In the genomic region with DNA sequence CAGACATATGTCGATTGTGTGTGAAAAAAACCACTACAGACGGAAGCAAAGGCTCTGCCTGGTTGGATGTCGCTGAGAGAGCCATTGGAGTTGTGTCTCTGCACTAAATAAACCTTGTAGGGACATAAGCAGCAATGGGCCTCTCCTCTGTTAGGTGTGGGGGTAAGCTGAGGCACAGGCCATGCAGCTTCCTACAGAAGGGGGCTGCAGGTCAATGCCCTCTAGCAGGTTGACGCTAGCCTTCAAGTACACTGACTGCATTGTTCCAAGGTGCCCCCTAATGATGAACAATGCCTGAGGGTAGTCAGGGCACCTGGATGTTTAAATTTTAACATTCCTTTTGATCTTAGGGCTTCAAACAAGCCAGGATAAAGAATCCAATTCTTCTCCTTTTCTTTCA, we compare ENCODE assay signal across 34 mouse cellular contexts.
"Had no signal": no experiment of that assay in that cellular context is flagged by ENCODE, and none has a peak within 500 bp of the region (broad histone marks: within the 10 kb centered on the region; RNA-seq: fewer than 3 reads in every experiment).

No protein-coding gene starts in this region.

- H3K27me3 ChIP-seq: heart, embryonic 12.5 days; heart, embryonic 13.5 days; heart, embryonic 15.5 days; hindbrain, embryonic 12.5 days; hindbrain, embryonic 13.5 days; hindbrain, embryonic 15.5 days; intestine, embryonic 15.5 days; kidney, embryonic 15.5 days had no signal

- H3K27ac ChIP-seq: heart, embryonic 10.5 days; heart, embryonic 13.5 days; heart, embryonic 15.5 days; hindbrain, embryonic 10.5 days; hindbrain, embryonic 12.5 days; hindbrain, embryonic 13.5 days; hindbrain, embryonic 14.5 days; hindbrain, embryonic 15.5 days; hindbrain, postnatal 0 days; intestine, embryonic 15.5 days; kidney, embryonic 15.5 days; kidney, postnatal 0 days; layer of hippocampus, adult 2 months had no signal

- H3K4me2 ChIP-seq: heart, embryonic 11.5 days; heart, embryonic 12.5 days; heart, embryonic 13.5 days; heart, embryonic 15.5 days; hindbrain, embryonic 12.5 days; hindbrain, embryonic 13.5 days; hindbrain, embryonic 14.5 days; hindbrain, embryonic 15.5 days; intestine, embryonic 15.5 days; kidney, embryonic 15.5 days had no signal

- ATAC-seq: hindbrain, embryonic 16.5 days; hindbrain, postnatal 0 days; inflammation-experienced regulatory T-cells, adult 6 months; intestine, embryonic 15.5 days; intestine, embryonic 16.5 days; intestine, postnatal 0 days had no signal

- H3K4me1 ChIP-seq: hindbrain, embryonic 12.5 days; intestine, embryonic 15.5 days had no signal

- H3K9ac ChIP-seq: heart, embryonic 12.5 days; heart, embryonic 13.5 days; heart, embryonic 15.5 days; hindbrain, embryonic 12.5 days; hindbrain, embryonic 13.5 days; hindbrain, embryonic 14.5 days; hindbrain, embryonic 15.5 days; intestine, embryonic 15.5 days; kidney, embryonic 15.5 days had no signal

- H3K9me3 ChIP-seq: heart, embryonic 15.5 days; hindbrain, embryonic 10.5 days; hindbrain, embryonic 12.5 days; hindbrain, embryonic 13.5 days; hindbrain, embryonic 15.5 days; intestine, embryonic 15.5 days; kidney, embryonic 15.5 days had no signal

- DNase-seq: heart, postnatal 10 days; heart, postnatal 14 days; heart, postnatal 4 days; kidney, adult 11 months; kidney, adult 18-20 months; kidney, adult 2 months; kidney, adult 8-10 months; kidney, adult 9 months; kidney, postnatal 10 days; kidney, postnatal 14 days; kidney, postnatal 25 days; kidney, postnatal 36 days; kidney, postnatal 4 days; layer of hippocampus, adult 9-11 months; layer of hippocampus, postnatal 36 days had no signal

- H3K4me3 ChIP-seq: heart, embryonic 10.5 days; heart, embryonic 12.5 days; heart, embryonic 13.5 days; heart, embryonic 15.5 days; hindbrain, embryonic 10.5 days; hindbrain, embryonic 12.5 days; hindbrain, embryonic 13.5 days; hindbrain, embryonic 15.5 days; intestine, embryonic 15.5 days; kidney, embryonic 15.5 days; layer of hippocampus, adult 2 months had no signal

- H3K36me3 ChIP-seq: heart, embryonic 15.5 days; hindbrain, embryonic 10.5 days; hindbrain, embryonic 12.5 days; hindbrain, embryonic 13.5 days; hindbrain, embryonic 15.5 days; intestine, embryonic 15.5 days; kidney, embryonic 15.5 days had no signal
